Comparison of ENCODE assay signal across 10 mouse cellular contexts in genomic region chr5:124538813-124539792, GRCm38 (mm10). TPM values are rescaled to one million over a fixed set of nuclear protein-coding genes. Genes with fewer than 3 reads are reported as not detected.
A peak's percentile ranks its signal among the peaks of the same experiment; 100 is the strongest.
DNase-seq lines count a peak whose midpoint lies in the region; ATAC-seq and TF ChIP-seq lines count a peak whose summit lies in the region.
"Had no signal": no experiment of that assay in that cellular context is flagged by ENCODE, and none has a peak within 500 bp of the region (broad histone marks: within the 10 kb centered on the region; RNA-seq: fewer than 3 reads in every experiment).

No protein-coding gene starts in this region.

- peak; percentile 51 for DNase-seq in hindbrain, postnatal 0 days (ENCODE audit: low spot score)
- peak; percentile 84 for DNase-seq in ES-CJ7 (ENCODE audit: low read depth, low spot score)
- DNase-seq in cerebellum, adult 2 months: peak; percentile 43 to 61
- peak; percentile 90 for DNase-seq in induced T-regulatory cell, adult 2 months (ENCODE audit: low read depth)
- peak; percentile 56 for DNase-seq in liver, embryonic 13.5 days
- peak; percentile 57 for DNase-seq in skeletal muscle tissue, adult 2 months (ENCODE audit: low read depth, low spot score)
- no peak for DNase-seq in urinary bladder, adult 2 months (ENCODE audit: low spot score)

- no peak overlapping the region for H3K4me2 ChIP-seq in hindbrain, postnatal 0 days (ENCODE audit: low read depth, low read length)
- no peak overlapping the region for H3K4me2 ChIP-seq in hindbrain, embryonic 12.5 days (replicated peaks)
- no peak overlapping the region for H3K4me2 ChIP-seq in liver, embryonic 13.5 days

- H3K9me3 ChIP-seq in hindbrain, postnatal 0 days (ENCODE audit: low read length): no peaks in the 10 kb centered on the region
- H3K9me3 ChIP-seq in hindbrain, embryonic 12.5 days (replicated peaks): no peaks in the 10 kb centered on the region
- H3K9me3 ChIP-seq in liver, embryonic 13.5 days (replicated peaks): no peaks in the 10 kb centered on the region
- H3K9me3 ChIP-seq: embryonic facial prominence, embryonic 12.5 days; liver, embryonic 15.5 days had no signal

- no peak overlapping the region for H3K27ac ChIP-seq in hindbrain, postnatal 0 days
- no peak overlapping the region for H3K27ac ChIP-seq in hindbrain, embryonic 12.5 days
- no peak overlapping the region for H3K27ac ChIP-seq in cerebellum, adult 2 months (ENCODE audit: insufficient read depth, low read length)
- no peak overlapping the region for H3K27ac ChIP-seq in liver, embryonic 13.5 days

- H3K36me3 ChIP-seq in hindbrain, postnatal 0 days (ENCODE audit: insufficient read depth, low read length): peaks cover 2% of the 10 kb centered on the region; the same call in 1 of the 2 replicates
- peaks cover 6% of the 10 kb centered on the region; the same call in 1 of the 2 replicates for H3K36me3 ChIP-seq in hindbrain, embryonic 12.5 days
- H3K36me3 ChIP-seq in liver, embryonic 13.5 days: peaks cover 20% of the 10 kb centered on the region

- no peak for TF ChIP-seq POLR2A in cerebellum, adult 2 months (IDR thresholded peaks at IDR 0.05; ENCODE audit: borderline replicate concordance, insufficient read depth, low read length)

- no peaks in the 10 kb centered on the region; the same call in 1 of the 2 replicates for H3K4me1 ChIP-seq in hindbrain, postnatal 0 days (ENCODE audit: insufficient read depth, low read length)
- peaks cover 11% of the 10 kb centered on the region for H3K4me1 ChIP-seq in hindbrain, embryonic 12.5 days
- no peaks in the 10 kb centered on the region; the same call in 1 of the 2 replicates for H3K4me1 ChIP-seq in cerebellum, adult 2 months (ENCODE audit: control insufficient read depth, insufficient read depth, low read length)
- H3K4me1 ChIP-seq in liver, embryonic 13.5 days (replicated peaks): peaks cover 42% of the 10 kb centered on the region

- no peaks in the 10 kb centered on the region for H3K27me3 ChIP-seq in hindbrain, postnatal 0 days (ENCODE audit: insufficient read depth, low read length)
- H3K27me3 ChIP-seq in hindbrain, embryonic 12.5 days: 0 out of 2 replicates have a peak, but pooled peaks cover 9% of the 10 kb centered on the region
- H3K27me3 ChIP-seq in cerebellum, adult 2 months (ENCODE audit: control insufficient read depth, insufficient read depth, low read length): no peaks in the 10 kb centered on the region
- no peaks in the 10 kb centered on the region for H3K27me3 ChIP-seq in liver, embryonic 13.5 days
- H3K27me3 ChIP-seq: embryonic facial prominence, embryonic 12.5 days had no signal

- H3K9ac ChIP-seq in hindbrain, postnatal 0 days (replicated peaks; ENCODE audit: low read length): no peak overlapping the region
- H3K9ac ChIP-seq in hindbrain, embryonic 12.5 days: no peak overlapping the region
- no peak overlapping the region for H3K9ac ChIP-seq in liver, embryonic 13.5 days
- H3K9ac ChIP-seq: embryonic facial prominence, embryonic 12.5 days had no signal

- ATAC-seq in hindbrain, postnatal 0 days: no peak
- ATAC-seq in hindbrain, embryonic 12.5 days (ENCODE audit: low FRiP score): no peak
- ATAC-seq in liver, embryonic 13.5 days (ENCODE audit: low read depth): no peak

- no peak overlapping the region for H3K4me3 ChIP-seq in hindbrain, postnatal 0 days (ENCODE audit: low read length)
- H3K4me3 ChIP-seq in hindbrain, embryonic 12.5 days: no peak overlapping the region
- no peak overlapping the region for H3K4me3 ChIP-seq in cerebellum, adult 2 months (replicated peaks; ENCODE audit: insufficient read depth, low read depth, low read length)
- no peak overlapping the region for H3K4me3 ChIP-seq in liver, embryonic 13.5 days (replicated peaks)

- WGBS in hindbrain, postnatal 0 days: 76% methylated on average over 15 of the region's 16 CpGs
- 77% methylated on average over 15 of the region's 16 CpGs for WGBS in hindbrain, embryonic 12.5 days
- WGBS in cerebellum, adult 2 months: 78% methylated on average over 16 of the region's 16 CpGs
- 76% methylated on average over 16 of the region's 16 CpGs for WGBS in liver, embryonic 13.5 days (ENCODE audit: insufficient replicate concordance)

- TF ChIP-seq CTCF in hindbrain, postnatal 0 days (IDR thresholded peaks at IDR 0.05; ENCODE audit: low read depth): peak; percentile 50
- TF ChIP-seq CTCF in cerebellum, adult 2 months (IDR thresholded peaks at IDR 0.05; ENCODE audit: borderline replicate concordance, insufficient read depth, low read depth, low read length): peak; percentile 59

RNA-seq across cellular contexts. Expression of gene Tmed2, which starts 1.4 kb away (rescaled TPM):
- total RNA-seq in hindbrain, postnatal 0 days (2014; rRNA removed): 206 and 219 TPM in 2 replicates
- polyA plus RNA-seq in hindbrain, postnatal 0 days (2015; fragmentation: Nextera tagmentation; extraction: Ambion mirVana): 329 and 332 TPM in 2 replicates
- 418 and 446 TPM in 2 replicates for polyA plus RNA-seq in hindbrain, embryonic 12.5 days (2016; fragmentation: Nextera tagmentation; extraction: Ambion mirVana)
- 120 and 124 TPM in 2 replicates for polyA plus RNA-seq in cerebellum, adult 2 months (2012; rRNA removed)
- 366 and 422 TPM in 2 replicates for polyA plus RNA-seq in liver, embryonic 13.5 days (2015; fragmentation: Nextera tagmentation; extraction: Ambion mirVana)
- polyA plus RNA-seq in urinary bladder, adult 2 months (2012; rRNA removed): 226 and 254 TPM in 2 replicates

RNA-seq across cellular contexts. Expression of gene Rilpl1, which starts 7.9 kb away (rescaled TPM):
- 10.4 and 12.4 TPM in 2 replicates for total RNA-seq in hindbrain, postnatal 0 days (2014; rRNA removed)
- 13.3 and 13.5 TPM in 2 replicates for polyA plus RNA-seq in hindbrain, postnatal 0 days (2015; fragmentation: Nextera tagmentation; extraction: Ambion mirVana)
- polyA plus RNA-seq in hindbrain, embryonic 12.5 days (2016; fragmentation: Nextera tagmentation; extraction: Ambion mirVana): 18.9 and 20.9 TPM in 2 replicates
- 20.2 and 22.7 TPM in 2 replicates for polyA plus RNA-seq in cerebellum, adult 2 months (2012; rRNA removed)
- polyA plus RNA-seq in liver, embryonic 13.5 days (2015; fragmentation: Nextera tagmentation; extraction: Ambion mirVana): 1.9 and 2.5 TPM in 2 replicates
- polyA plus RNA-seq in urinary bladder, adult 2 months (2012; rRNA removed): 17.7 and 24.6 TPM in 2 replicates

RNA-seq across cellular contexts. Expression of gene Ddx55, which starts 13.6 kb away (rescaled TPM):
- total RNA-seq in hindbrain, postnatal 0 days (2014; rRNA removed): 14.7 and 15.5 TPM in 2 replicates
- polyA plus RNA-seq in hindbrain, postnatal 0 days (2015; fragmentation: Nextera tagmentation; extraction: Ambion mirVana): 22.1 and 22.9 TPM in 2 replicates
- 18.0 and 19.1 TPM in 2 replicates for polyA plus RNA-seq in hindbrain, embryonic 12.5 days (2016; fragmentation: Nextera tagmentation; extraction: Ambion mirVana)
- polyA plus RNA-seq in cerebellum, adult 2 months (2012; rRNA removed): 37.9 and 41.6 TPM in 2 replicates
- polyA plus RNA-seq in liver, embryonic 13.5 days (2015; fragmentation: Nextera tagmentation; extraction: Ambion mirVana): 9.4 and 11.0 TPM in 2 replicates
- polyA plus RNA-seq in urinary bladder, adult 2 months (2012; rRNA removed): 14.3 and 14.7 TPM in 2 replicates

RNA-seq across cellular contexts. Expression of gene Eif2b1, which starts 39.8 kb away (rescaled TPM):
- 29.0 and 31.7 TPM in 2 replicates for total RNA-seq in hindbrain, postnatal 0 days (2014; rRNA removed)
- polyA plus RNA-seq in hindbrain, postnatal 0 days (2015; fragmentation: Nextera tagmentation; extraction: Ambion mirVana): 56.8 and 57.5 TPM in 2 replicates
- 66.0 and 69.5 TPM in 2 replicates for polyA plus RNA-seq in hindbrain, embryonic 12.5 days (2016; fragmentation: Nextera tagmentation; extraction: Ambion mirVana)
- polyA plus RNA-seq in cerebellum, adult 2 months (2012; rRNA removed): 36.7 and 38.4 TPM in 2 replicates
- 69.8 and 80.8 TPM in 2 replicates for polyA plus RNA-seq in liver, embryonic 13.5 days (2015; fragmentation: Nextera tagmentation; extraction: Ambion mirVana)
- 42.0 and 46.2 TPM in 2 replicates for polyA plus RNA-seq in urinary bladder, adult 2 months (2012; rRNA removed)

RNA-seq across cellular contexts. Expression of gene Gtf2h3, which starts 39.8 kb away (rescaled TPM):
- total RNA-seq in hindbrain, postnatal 0 days (2014; rRNA removed): 26.7 and 33.4 TPM in 2 replicates
- 27.5 and 32.1 TPM in 2 replicates for polyA plus RNA-seq in hindbrain, postnatal 0 days (2015; fragmentation: Nextera tagmentation; extraction: Ambion mirVana)
- polyA plus RNA-seq in hindbrain, embryonic 12.5 days (2016; fragmentation: Nextera tagmentation; extraction: Ambion mirVana): 65.6 and 71.0 TPM in 2 replicates
- polyA plus RNA-seq in cerebellum, adult 2 months (2012; rRNA removed): 46.0 and 46.1 TPM in 2 replicates
- polyA plus RNA-seq in liver, embryonic 13.5 days (2015; fragmentation: Nextera tagmentation; extraction: Ambion mirVana): 30.8 and 37.6 TPM in 2 replicates
- polyA plus RNA-seq in urinary bladder, adult 2 months (2012; rRNA removed): 46.2 and 58.4 TPM in 2 replicates
